Mouse (Mus musculus): ENCODE results near the gene Nat8f1.
"Not testable (repeated sequence)": the region's sequence is repeated elsewhere in the genome, so short reads cannot be mapped to it uniquely, and the experiment has no call there.

Gene Nat8f1

DNA sequence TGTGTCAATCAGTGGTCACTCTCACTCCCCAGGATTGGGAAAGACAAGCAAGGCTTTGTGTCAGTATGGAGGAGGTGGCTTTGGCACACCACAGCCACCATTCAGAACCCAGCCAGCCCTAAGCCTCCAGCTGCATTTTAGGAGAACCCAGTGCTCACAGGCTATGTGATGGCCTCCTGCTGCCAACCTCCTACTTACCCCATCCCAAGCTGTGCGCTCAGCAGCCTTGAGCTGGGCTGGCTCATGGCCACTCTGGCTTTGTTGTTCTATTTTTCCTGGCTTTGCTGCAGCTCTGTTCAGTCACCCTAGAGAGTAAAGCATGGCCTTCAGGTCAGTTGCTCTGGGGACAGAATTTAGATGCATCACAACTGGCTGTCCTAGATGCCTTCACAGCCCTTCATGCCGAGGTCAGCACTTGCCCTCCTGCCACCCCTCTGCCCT is 8.6 kb downstream of the Nat8f1 start:
- not testable (repeated sequence) for DNase-seq

- DNase-seq: peak; percentile 83 to 88
Observed at GRCm38 (mm10) chr6:85904642-85905061, 10.8 kb downstream of the Nat8f1 start, which contains the start of gene Nat8f4. Gene Nat8f4 (minus strand): TSS chr6:85904884.

DNA sequence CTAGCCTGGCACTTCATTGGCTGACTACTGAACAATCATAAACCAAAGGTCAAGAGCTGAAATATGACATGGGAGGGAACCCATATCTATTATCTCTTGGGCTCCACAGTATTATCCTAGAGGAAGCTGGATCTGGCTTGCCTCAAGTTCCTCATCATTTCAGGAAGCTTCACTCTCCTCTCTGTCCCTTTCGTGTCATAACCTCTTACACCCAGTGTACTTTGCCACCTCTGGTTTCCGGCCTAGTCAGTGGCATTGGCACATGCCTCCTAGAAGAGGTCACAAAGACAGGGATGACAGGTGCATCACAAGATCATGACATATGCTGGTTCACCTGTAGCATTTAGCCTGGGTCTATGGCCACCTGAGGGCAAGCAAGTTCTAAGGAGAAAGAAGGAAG is 13.2 kb downstream of the Nat8f1 start:
- no peak for DNase-seq

DNA sequence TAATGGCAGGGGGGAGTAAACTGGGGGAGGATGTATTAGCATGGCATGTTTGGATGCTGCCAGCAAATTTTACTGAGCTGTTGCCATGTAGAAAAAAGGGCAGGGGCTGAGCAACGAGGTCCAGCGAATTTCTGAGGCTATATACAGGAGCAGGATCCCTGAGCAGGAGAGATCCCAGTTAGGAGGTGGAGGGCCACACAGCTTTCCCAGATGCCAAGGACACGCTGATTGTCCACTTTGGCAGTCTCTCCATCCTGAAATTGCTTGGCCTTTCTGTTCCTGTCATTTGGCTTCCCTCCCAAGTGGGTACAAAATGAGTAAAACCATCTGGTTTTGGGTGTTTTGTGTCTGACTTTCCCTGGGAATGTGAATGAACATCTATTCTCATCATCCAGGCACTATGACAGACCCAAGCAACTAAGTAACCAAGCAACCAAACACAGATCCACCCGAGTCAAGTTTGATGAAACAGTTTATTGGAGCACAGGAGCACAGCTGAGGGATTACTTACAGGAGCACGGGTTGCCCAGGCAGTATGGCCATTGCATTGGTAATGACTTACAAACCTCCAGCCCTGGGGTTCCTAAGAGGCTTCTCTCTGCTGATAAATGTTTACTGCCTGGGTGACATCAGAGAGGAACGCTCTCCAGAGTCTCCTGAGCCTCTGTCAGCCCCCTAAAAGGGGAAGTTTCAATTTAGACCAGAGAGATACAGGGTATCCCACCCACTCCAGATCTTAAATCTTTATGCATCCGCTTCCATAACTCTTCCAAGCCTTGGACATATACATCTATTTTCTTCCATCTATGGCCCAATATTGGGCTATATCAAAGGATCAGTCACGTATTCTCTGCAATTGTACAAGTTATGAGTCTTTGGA is 16.7 kb downstream of the Nat8f1 start:
- DNase-seq: not testable (repeated sequence)

DNA sequence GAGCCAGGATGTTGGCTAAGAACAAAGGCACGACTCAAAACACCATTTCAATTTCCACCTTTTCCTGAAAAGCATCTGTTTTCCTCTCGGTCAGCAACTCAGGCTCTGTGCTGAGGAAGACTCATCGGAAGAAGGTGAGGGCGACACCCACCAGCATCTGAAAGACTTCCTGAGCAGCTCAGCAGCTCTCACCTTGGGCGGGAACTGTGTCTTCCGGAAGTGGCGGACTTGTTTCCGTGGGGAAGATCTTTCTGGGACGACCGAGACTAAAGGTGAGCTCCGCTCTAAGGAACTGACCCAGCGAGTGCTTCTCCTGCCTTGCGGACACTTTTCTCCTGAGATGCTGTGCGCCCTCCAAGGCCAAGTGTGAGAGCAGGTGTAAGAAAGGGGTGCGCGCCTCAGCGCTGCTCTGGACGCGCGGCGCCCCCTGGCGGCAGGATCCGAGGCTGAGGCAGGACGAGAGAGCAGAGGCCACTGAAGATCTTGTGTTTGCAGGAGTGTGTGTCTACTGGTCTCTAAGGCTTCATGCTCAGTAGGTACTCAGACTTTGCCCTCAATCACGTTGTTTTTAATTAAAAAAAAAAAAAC is 20.3 kb downstream of the Nat8f1 start:
- peak; percentile 12 to 22 for DNase-seq

GRCm38 (mm10) chr6:85888961-85889360 is 26.5 kb downstream of the Nat8f1 start:
- no peak for DNase-seq

DNA sequence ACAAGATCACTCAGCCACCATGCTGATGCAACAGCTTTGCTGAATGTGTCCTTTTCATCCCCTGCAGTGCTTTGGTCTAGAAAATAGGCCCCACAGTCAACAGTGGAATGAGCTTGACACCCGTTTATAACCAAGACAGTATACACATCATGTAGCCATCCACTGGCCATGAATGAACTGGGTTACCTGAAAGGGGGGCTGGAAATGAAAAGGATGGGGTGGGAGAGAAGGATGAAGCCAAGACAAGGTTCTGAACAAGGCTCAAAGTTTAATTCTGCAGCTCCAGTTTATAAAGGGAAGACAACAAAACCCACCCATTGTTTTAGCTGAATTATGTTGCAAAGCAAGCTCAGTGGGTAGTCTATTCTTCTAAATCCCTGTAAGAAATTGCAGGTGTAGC is 31.2 kb downstream of the Nat8f1 start:
- no peak for DNase-seq

DNA sequence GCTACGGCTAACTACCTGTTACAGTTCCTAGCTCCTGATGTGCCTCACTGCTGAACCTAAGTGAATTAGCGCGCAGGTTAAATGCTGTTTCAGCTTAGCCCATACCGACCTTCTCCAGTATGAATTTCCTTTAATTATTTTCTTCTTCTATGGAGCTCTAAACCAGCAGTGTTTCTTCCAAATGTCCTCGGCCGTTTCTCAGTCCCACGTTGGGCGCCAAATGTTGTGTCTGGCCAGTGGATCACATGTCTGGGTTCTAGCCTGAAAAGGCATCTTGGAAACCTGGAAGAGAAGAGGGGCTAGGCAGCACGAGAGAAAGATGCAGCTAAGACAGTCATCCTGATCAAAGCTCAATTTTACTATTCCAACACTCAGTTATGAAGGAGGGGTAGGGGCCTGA is 32.2 kb downstream of the Nat8f1 start:
- DNase-seq: not testable (repeated sequence)

DNA sequence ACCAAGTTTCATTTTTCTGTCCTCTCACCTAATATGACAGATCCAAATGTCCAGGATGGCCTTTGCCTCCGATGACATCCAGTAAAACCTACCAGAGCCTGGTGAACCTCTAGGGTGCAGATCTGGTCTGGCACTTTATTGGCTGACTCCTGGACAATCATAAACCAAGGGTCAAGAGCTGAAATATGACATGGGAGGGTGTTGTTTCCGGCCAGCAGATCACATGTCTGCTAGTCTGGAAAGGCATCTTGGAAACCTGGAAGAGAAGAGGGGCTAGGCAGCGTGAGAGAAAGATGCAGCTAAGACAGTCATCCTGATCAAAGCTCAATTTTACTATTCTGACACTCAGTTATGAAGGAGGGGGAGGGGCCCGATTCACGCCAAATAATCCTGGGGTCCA is 46.5 kb downstream of the Nat8f1 start, which contains the start of gene Nat8f2:
Gene Nat8f2, minus strand, starts transcription at position 153 of the 400 bp plus-strand sequence.
- not testable (repeated sequence) for DNase-seq

DNA sequence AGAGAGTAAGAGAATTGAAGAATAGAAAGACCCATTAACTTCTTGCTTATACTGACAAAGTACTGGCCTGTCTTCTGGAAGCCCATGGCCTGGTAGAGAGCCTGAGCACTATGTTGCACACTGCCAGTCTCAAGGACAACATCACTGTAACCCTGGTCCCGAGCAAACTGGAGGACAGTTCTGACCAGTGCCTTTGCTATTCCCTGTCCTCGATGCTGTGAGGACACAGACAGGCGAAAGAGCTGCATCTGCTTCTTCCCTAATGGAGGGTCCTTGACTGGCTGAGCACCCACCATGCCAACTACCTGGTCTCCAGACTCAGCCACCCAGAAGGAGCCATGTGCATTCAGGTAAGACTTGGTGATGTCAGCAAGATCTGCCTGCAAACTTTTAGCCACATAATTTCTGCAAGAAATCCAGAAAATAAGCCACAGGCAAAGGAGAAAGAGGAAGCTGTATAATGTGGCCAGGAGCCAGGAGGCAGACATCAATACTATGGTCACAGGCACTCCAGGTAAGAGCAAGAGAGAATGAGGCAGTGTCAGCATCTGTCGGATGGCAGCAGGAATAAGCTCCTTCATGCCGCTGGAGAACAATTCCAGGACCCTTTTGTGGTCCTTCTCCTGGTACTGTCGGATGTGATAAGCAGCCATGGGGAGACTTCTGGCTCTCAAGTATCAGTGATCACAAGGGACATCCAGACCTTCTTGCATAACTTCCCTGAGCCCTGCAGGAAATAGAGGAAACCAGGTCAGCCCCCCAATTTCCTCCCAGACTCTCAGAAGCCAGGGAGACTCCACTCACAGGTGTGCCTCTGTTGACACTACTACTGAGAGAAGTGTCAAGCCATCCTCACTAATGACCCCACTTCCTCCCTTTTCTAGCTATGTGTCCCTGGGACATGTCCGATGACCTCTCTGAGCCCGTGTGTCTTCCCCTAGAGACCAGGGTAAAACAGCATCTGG is 47.5 kb downstream of the Nat8f1 start:
- no peak for DNase-seq

GRCm38 (mm10) chr6:85866995-85867394 is 48.5 kb downstream of the Nat8f1 start:
- DNase-seq: not testable (repeated sequence)

DNA sequence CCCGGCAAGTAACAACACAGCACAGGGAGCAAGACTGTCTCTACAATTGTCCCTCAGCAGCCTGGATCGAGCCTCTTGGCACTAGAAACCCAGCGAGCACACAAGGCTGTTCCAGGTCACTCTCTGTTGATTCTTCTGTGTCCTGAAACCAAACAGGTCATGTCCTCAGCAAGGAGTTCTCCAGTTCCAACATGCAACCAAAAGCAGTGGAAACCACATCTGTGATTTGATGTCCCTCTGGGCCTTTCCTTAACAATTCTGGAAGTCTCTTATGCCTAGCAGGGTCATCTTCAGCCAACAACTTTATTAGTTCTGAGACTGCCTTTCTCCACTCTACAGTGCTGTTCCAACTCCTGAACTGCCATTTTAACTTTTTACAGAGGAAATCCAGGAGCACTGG is 49.3 kb downstream of the Nat8f1 start:
- DNase-seq: not testable (repeated sequence)

DNA sequence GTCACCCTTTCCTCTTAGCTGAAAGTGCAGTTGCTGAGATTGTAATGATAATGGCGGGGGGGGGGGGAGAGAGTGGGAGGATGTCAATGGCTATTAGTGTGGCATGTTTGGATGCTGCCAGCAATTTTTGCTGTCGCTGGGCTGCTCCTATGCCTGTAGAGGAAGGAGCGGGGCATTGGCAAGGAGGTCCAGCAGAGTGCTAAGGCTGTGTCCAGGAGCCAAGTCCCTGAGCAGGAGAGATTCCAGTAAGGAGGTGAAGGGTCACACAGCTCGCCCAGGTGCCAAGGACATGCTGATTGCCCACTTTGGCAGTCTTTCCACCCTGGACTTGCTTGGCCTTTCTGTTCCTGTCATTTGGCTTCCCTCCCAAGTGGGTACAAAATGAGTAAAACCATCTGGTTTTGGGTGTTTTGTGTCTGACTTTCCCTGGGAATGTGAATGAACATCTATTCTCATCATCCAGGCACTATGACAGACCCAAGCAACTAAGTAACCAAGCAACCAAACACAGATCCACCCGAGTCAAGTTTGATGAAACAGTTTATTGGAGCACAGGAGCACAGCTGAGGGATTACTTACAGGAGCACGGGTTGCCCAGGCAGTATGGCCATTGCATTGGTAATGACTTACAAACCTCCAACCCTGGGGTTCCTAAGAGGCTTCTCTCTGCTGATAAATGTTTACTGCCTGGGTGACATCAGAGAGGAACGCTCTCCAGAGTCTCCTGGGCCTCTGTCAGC is 50.4 kb downstream of the Nat8f1 start:
- DNase-seq: not testable (repeated sequence)

DNA sequence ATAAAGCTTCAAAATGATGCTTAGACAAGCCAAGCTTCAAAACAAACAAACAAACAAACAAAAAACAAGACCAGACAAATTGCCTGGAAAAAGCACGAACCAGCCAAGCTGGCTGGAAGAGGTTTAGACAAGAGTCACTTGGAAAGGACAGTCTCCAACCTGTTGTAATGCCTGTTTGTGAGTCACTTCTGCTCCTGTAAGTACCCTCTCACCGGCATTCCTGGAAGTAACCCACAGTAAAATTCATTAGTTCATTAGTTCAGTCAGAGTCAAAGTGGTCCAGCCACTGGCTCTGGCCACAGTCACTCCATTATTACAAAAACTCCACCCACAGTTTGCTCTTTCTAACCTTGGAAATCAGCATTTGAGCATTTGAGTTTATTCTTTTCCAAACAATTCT is 51.6 kb downstream of the Nat8f1 start:
- no peak for DNase-seq

DNA sequence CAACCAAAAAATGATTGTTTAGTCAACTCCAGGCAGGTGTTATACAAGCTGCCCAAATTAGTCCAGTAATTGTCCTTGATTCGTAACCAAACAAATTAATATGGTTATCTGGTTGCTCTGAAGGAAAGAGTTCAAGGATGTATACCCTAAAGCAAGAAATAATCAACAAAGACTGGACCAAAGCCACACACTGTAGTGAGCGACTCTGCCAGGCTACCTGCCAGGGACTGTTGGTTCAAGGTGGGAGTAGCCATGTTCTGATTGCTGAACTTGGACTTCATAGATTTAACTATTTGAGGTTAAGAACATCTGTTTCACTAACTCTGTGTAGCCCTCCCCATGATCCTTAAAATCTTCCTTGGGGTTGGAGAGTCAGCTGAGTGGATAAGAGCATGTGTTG is 52.4 kb downstream of the Nat8f1 start:
- no peak for DNase-seq

DNA sequence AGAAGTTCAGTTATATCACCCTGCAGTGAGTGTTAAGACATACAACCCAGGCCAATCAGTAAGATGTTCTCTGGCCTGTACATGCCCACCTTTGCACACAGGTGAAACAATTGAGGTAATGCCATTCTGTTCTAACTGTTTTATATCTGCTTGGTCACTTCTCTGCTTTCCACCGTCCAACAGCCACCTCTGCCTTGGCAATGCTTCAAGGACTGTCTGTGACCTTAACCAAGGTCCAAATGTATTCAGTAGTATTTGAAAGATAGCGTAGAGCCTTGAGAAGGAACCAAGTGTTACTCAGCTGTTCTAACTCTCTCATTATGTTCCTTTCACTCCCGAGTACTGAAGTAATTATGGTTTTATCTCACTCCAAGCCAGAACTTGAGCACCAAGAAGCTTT is 52.9 kb downstream of the Nat8f1 start:
- no peak for DNase-seq

DNA sequence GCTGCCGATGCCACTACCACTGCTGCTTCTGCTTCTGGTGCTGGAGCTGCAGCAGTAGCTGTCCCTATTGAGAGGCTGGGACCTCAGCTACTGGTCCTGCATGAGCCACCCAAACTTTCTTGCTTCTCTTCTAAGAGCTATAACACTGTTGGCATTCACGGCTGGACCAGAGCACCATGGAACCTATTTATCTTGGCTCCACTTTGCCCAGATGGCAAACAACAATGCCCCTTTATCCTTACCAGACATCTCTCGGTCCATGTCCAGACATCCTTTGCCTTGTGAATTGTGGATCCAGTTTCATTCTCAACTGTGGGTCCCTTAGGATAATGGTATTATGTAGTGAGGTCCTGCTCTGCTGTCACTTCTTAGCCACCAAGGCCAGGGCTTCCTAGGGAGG is 54.2 kb downstream of the Nat8f1 start:
- no peak for DNase-seq
